Mouse (Mus musculus): Measurements from ENCODE around the gene Wdr83. TPM values are rescaled to one million over a fixed set of nuclear protein-coding genes. Genes with fewer than 3 reads are reported as not detected.

The Wdr83 gene
- polyA plus RNA-seq, 1 experiment, result 19.7 TPM

GRCm38 (mm10) chr8:85026670-85027515 is 54.2 kb downstream of the Wdr83 start, which contains the start of gene Trir:
TSS of gene Trir (plus strand) at chr8:85026823.
- no peak for TF ChIP-seq GATA1 (IDR thresholded peaks at IDR 0.05; ENCODE audit: borderline replicate concordance, low read length)
- TF ChIP-seq FLI1 (IDR thresholded peaks at IDR 0.05; ENCODE audit: low read length), result no peak
- H3K36me3 ChIP-seq (replicated peaks; ENCODE audit: low read length), result peaks cover 55% of the 10 kb centered on the region
- H3K4me1 ChIP-seq, result peaks cover 56% of the 10 kb centered on the region
- no peaks in the 10 kb centered on the region for H3K9me3 ChIP-seq
- peak within 1 kb of the TSS; percentile 99 for H3K4me3 ChIP-seq (replicated peaks)
- H3K27me3 ChIP-seq (replicated peaks), result no peaks in the 10 kb centered on the region

- H3K9me3 ChIP-seq, result no peaks in the 10 kb centered on the region
- H3K36me3 ChIP-seq (replicated peaks; ENCODE audit: low read length), result peaks cover 56% of the 10 kb centered on the region
- H3K4me1 ChIP-seq, result peaks cover 46% of the 10 kb centered on the region
- no peak for TF ChIP-seq FLI1 (IDR thresholded peaks at IDR 0.05; ENCODE audit: low read length)
- TF ChIP-seq GATA1 (IDR thresholded peaks at IDR 0.05; ENCODE audit: borderline replicate concordance, low read length), result no peak
- H3K4me3 ChIP-seq (replicated peaks), result peak within 1 kb of the TSS; percentile 97
- H3K27me3 ChIP-seq (replicated peaks), result no peaks in the 10 kb centered on the region
Measured at GRCm38 (mm10) chr8:85025098-85025932, 55.8 kb downstream of the Wdr83 start, which contains the start of gene Asna1. TSS of gene Asna1 (minus strand) at chr8:85025281.

Other genes starting within 250 kb of the Wdr83 start
- gene Gadd45gip1, start 249.8 kb downstream of the Wdr83 start, polyA plus RNA-seq (2012; ENCODE audit: insufficient read depth, low replicate concordance), result 37.4 and 49.3 TPM in 2 replicates
- 338 and 623 TPM in 2 replicates for gene Rad23a, start 240.6 kb downstream of the Wdr83 start, polyA plus RNA-seq (2012; ENCODE audit: insufficient read depth, low replicate concordance)
- gene Calr, start 234.4 kb downstream of the Wdr83 start, polyA plus RNA-seq (2012; ENCODE audit: insufficient read depth, low replicate concordance), result 235 and 510 TPM in 2 replicates
- 30.7 and 64.8 TPM in 2 replicates for gene Farsa, start 224.3 kb downstream of the Wdr83 start, polyA plus RNA-seq (2012; ENCODE audit: insufficient read depth, low replicate concordance)
- gene Syce2, start 209.2 kb downstream of the Wdr83 start, polyA plus RNA-seq (2012; ENCODE audit: insufficient read depth, low replicate concordance), result 24.3 and 63.0 TPM in 2 replicates
- 13.9 and 24.1 TPM in 2 replicates for gene Gcdh, start 187.4 kb downstream of the Wdr83 start, polyA plus RNA-seq (2012; ENCODE audit: insufficient read depth, low replicate concordance)
- gene Klf1, start 179.4 kb downstream of the Wdr83 start, polyA plus RNA-seq (2012; ENCODE audit: insufficient read depth, low replicate concordance), result 7.9 and 11.9 TPM in 2 replicates
- 3.5 and 13.5 TPM in 2 replicates for gene Dnase2a, start 172.7 kb downstream of the Wdr83 start, polyA plus RNA-seq (2012; ENCODE audit: insufficient read depth, low replicate concordance)
- 0.20 TPM in 1 of 2 replicates, not detected in the other for gene Mast1, start 143.9 kb downstream of the Wdr83 start, polyA plus RNA-seq (2012; ENCODE audit: insufficient read depth, low replicate concordance)
- gene Rtbdn, start 134.3 kb downstream of the Wdr83 start, polyA plus RNA-seq (2012; ENCODE audit: insufficient read depth, low replicate concordance), result not detected in 2 replicates
- not detected in 2 replicates for gene Gm49661, start 111.9 kb downstream of the Wdr83 start, polyA plus RNA-seq (2012; ENCODE audit: insufficient read depth, low replicate concordance)
- gene Prdx2, start 111.7 kb downstream of the Wdr83 start, polyA plus RNA-seq (2012; ENCODE audit: insufficient read depth, low replicate concordance), result 68.6 and 73.1 TPM in 2 replicates
- gene Rnaseh2a, start 111.5 kb downstream of the Wdr83 start, polyA plus RNA-seq (2012; ENCODE audit: insufficient read depth, low replicate concordance), result 248 and 286 TPM in 2 replicates
- gene Junb, start 102.6 kb downstream of the Wdr83 start, polyA plus RNA-seq (2012; ENCODE audit: insufficient read depth, low replicate concordance), result 743 and 797 TPM in 2 replicates
- 7.3 and 8.9 TPM in 2 replicates for gene Hook2, start 90.7 kb downstream of the Wdr83 start, polyA plus RNA-seq (2012; ENCODE audit: insufficient read depth, low replicate concordance)
- 0.27 TPM in 1 of 2 replicates, not detected in the other for gene Best2, start 66.8 kb downstream of the Wdr83 start, polyA plus RNA-seq (2012; ENCODE audit: insufficient read depth, low replicate concordance)
- 103 and 181 TPM in 2 replicates for gene Asna1, start 56.0 kb downstream of the Wdr83 start, polyA plus RNA-seq (2012; ENCODE audit: insufficient read depth, low replicate concordance)
- gene Trir, start 54.5 kb downstream of the Wdr83 start, polyA plus RNA-seq (2012; ENCODE audit: insufficient read depth, low replicate concordance), result 123 and 539 TPM in 2 replicates
- gene Tnpo2, start 44.4 kb downstream of the Wdr83 start, polyA plus RNA-seq (2012; ENCODE audit: insufficient read depth, low replicate concordance), result 5.1 and 5.3 TPM in 2 replicates
- 14.6 and 15.5 TPM in 2 replicates for gene Fbxw9, start 21.3 kb downstream of the Wdr83 start, polyA plus RNA-seq (2012; ENCODE audit: insufficient read depth, low replicate concordance)
- 8.7 TPM in 1 of 2 replicates, not detected in the other for gene Gm5741, start 13.3 kb downstream of the Wdr83 start, polyA plus RNA-seq (2012; ENCODE audit: insufficient read depth, low replicate concordance)
- gene Dhps, start 9.5 kb downstream of the Wdr83 start, polyA plus RNA-seq (2012; ENCODE audit: insufficient read depth, low replicate concordance), result 43.5 and 103 TPM in 2 replicates
- 8.8 and 10.6 TPM in 2 replicates for gene Wdr83os, start 566 bp downstream of the Wdr83 start, polyA plus RNA-seq (2012; ENCODE audit: insufficient read depth, low replicate concordance)
- 3.8 and 26.4 TPM in 2 replicates for gene Man2b1, start 2.0 kb upstream of the Wdr83 start, polyA plus RNA-seq (2012; ENCODE audit: insufficient read depth, low replicate concordance)
- gene Zfp791, start 41.8 kb upstream of the Wdr83 start, polyA plus RNA-seq (2012; ENCODE audit: insufficient read depth, low replicate concordance), result not detected in 2 replicates
- gene Cks1brt, start 70.6 kb upstream of the Wdr83 start, polyA plus RNA-seq (2012; ENCODE audit: insufficient read depth, low replicate concordance), result not detected in 2 replicates
- not detected in 2 replicates for gene Olfr371, start 144.7 kb upstream of the Wdr83 start, polyA plus RNA-seq (2012; ENCODE audit: insufficient read depth, low replicate concordance)
- gene Orc6, start 218.3 kb upstream of the Wdr83 start, polyA plus RNA-seq (2012; ENCODE audit: insufficient read depth, low replicate concordance), result 5.9 TPM in 1 of 2 replicates, not detected in the other
- 3.8 TPM in 1 of 2 replicates, not detected in the other for gene Vps35, start 218.5 kb upstream of the Wdr83 start, polyA plus RNA-seq (2012; ENCODE audit: insufficient read depth, low replicate concordance)

Data from megakaryocyte, embryonic 14.5 days (primary cell).